Mouse (Mus musculus) embryonic facial prominence, embryonic 14.5 days (tissue): Measurements from ENCODE around the gene Irf8. TPM values are rescaled to one million over a fixed set of nuclear protein-coding genes. Genes with fewer than 3 reads are reported as not detected.
"Not testable (repeated sequence)": the region's sequence is repeated elsewhere in the genome, so short reads cannot be mapped to it uniquely, and the experiment has no call there.

Experiments used
- ATAC-seq: fragments of 200-750 bp; cut with Nextera tagmentation; 2 replicates; pipeline ENCODE4 v1.8.0; 2017; ENCODE audit warnings: low read depth, moderate number of reproducible peaks, moderate TSS enrichment
- DNase-seq: peaks from one replicate; pipeline ENCODE4 v3.0.0-alpha.2; 2015; ENCODE audit warnings: low spot score
- H3K27ac ChIP-seq: fragments of 300-500 bp; sonication (generic); replicated peaks from 2 replicates; pipeline ENCODE4 v1.5.1; 2014; ENCODE audit warnings: low read depth, mild to moderate bottlenecking, low read length, moderate library complexity
- H3K27me3 ChIP-seq: fragments of 300-500 bp; sonication (generic); replicated peaks from 2 replicates; pipeline ENCODE4 v1.6.1; 2014; ENCODE audit warnings: low read length; ENCODE audit not compliant: control insufficient read depth, insufficient read depth
- H3K36me3 ChIP-seq: fragments of 300-500 bp; sonication (generic); 2 replicates; pipeline ENCODE4 v1.6.1; 2014; ENCODE audit warnings: low read length, mixed read lengths; ENCODE audit not compliant: control insufficient read depth, insufficient read depth
- H3K4me1 ChIP-seq: fragments of 300-500 bp; sonication (generic); 2 replicates; pipeline ENCODE4 v1.6.1; 2014; ENCODE audit warnings: antibody characterized with exemption, low read length; ENCODE audit not compliant: control insufficient read depth, insufficient read depth
- H3K4me2 ChIP-seq: fragments of 300-500 bp; sonication (generic); 2 replicates; pipeline ENCODE4 v1.6.1; 2014; ENCODE audit warnings: low read depth, mild to moderate bottlenecking, low read length, moderate library complexity, mixed read lengths
- H3K4me3 ChIP-seq: fragments of 300-500 bp; sonication (generic); 2 replicates; pipeline ENCODE4 v1.5.1; 2014; ENCODE audit warnings: low read depth, mild to moderate bottlenecking, low read length
- H3K9ac ChIP-seq: fragments of 300-500 bp; sonication (generic); 2 replicates; pipeline ENCODE4 v1.6.1; 2014; ENCODE audit warnings: low read depth, mild to moderate bottlenecking, low read length, moderate library complexity, mixed read lengths
- H3K9me3 ChIP-seq: fragments of 300-500 bp; sonication (generic); 2 replicates; pipeline ENCODE4 v1.6.1; 2016; ENCODE audit warnings: low read length; ENCODE audit not compliant: control insufficient read depth
- WGBS: fragments of 180-500 bp; shearing (Covaris S2); extraction: QIAGEN DNeasy Blood & Tissue Kit; methylation state at CpG from one replicate; pipeline ENCODE4 v1.1.7; 2014; 5-methylcytosine and 5-hydroxymethylcytosine counted together
- polyA plus RNA-seq: library from polyadenylated mRNA; unstranded; fragments of >200 nt; fragmentation: Nextera tagmentation; extraction: Ambion mirVana; gene quantifications from 2 replicates; pipeline ENCODE4 v1.2.1, GENCODE M21; 2014

Irf8 gene
- polyA plus RNA-seq, 1 experiment from 2014 or later = 7.4 TPM

- Histone ChIP-seq H3K4me2 (no peak overlapping the region), H3K9ac (no peak overlapping the region), H3K9me3 (no peaks in the 10 kb centered on the region), H3K4me3 (no peak overlapping the region), H3K4me1 (no peaks in the 10 kb centered on the region), H3K36me3 (no peaks in the 10 kb centered on the region), H3K27ac (no peak overlapping the region), H3K27me3 (no peaks in the 10 kb centered on the region)
- WGBS = 77% methylated on average over 10 of the region's 10 CpGs
- DNase-seq = no peak
- ATAC-seq = no peak
Observed at GRCm38 (mm10) chr8:120709176-120709575, 27.0 kb upstream of the Irf8 start.

- Histone ChIP-seq H3K9me3 (no peaks in the 10 kb centered on the region), H3K27me3 (no peaks in the 10 kb centered on the region), H3K4me2 (no peak overlapping the region), H3K9ac (no peak overlapping the region), H3K27ac (no peak overlapping the region), H3K4me3 (no peak overlapping the region), H3K4me1 (no peaks in the 10 kb centered on the region), H3K36me3 (no peaks in the 10 kb centered on the region)
- DNase-seq (no peak), ATAC-seq (no peak)
- WGBS = 74% methylated on average over 6 of the region's 6 CpGs
Observed at GRCm38 (mm10) chr8:120715200-120715599, 21.0 kb upstream of the Irf8 start.

GRCm38 (mm10) chr8:120715996-120716680 is 20.0 kb upstream of the Irf8 start:
- Histone ChIP-seq H3K27me3 (no peaks in the 10 kb centered on the region), H3K4me2 (no peak overlapping the region), H3K27ac (no peak overlapping the region), H3K9ac (no peak overlapping the region), H3K9me3 (no peaks in the 10 kb centered on the region), H3K4me1 (no peaks in the 10 kb centered on the region), H3K4me3 (no peak overlapping the region), H3K36me3 (no peaks in the 10 kb centered on the region)
- ATAC-seq = no peak
- WGBS = 75% methylated on average over 15 of the region's 15 CpGs
- no peak for DNase-seq

DNA sequence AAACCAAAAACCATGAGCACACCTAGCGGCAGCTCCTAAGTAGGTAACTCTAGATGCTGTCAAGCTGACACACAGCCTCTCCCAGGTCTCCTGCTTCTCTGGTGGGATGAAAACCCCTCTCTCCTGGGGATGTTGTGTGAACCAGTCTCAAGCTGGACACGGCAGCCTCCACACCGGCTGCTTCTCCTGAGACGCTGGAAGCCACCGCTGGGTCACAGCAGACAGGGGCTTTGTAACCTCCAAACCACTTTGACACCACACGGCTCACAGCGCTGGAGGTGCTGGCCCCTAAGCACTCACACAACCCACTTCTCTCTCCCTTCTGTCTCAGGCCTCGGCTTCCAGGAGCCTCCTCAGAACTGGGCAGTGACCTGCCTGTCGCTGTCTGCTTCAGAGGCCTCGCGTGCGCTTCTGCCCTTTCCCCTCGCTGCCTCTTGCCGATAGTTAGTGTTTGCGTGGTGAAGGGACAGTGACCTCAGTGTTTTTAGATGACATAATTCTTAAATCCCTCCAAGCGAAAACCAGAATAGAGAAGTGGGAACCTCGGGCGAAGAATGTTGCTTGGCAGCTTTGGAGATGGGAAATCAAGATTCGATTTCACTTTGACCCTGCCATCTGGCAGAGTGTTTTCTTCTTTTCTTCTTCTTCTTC is 16.4 kb upstream of the Irf8 start:
- H3K4me1 ChIP-seq = no peaks in the 10 kb centered on the region
- no peaks in the 10 kb centered on the region for H3K9me3 ChIP-seq
- no peak overlapping the region for H3K27ac ChIP-seq
- no peak overlapping the region for H3K4me3 ChIP-seq
- H3K4me2 ChIP-seq = no peak overlapping the region
- H3K27me3 ChIP-seq = no peaks in the 10 kb centered on the region
- no peak for ATAC-seq
- no peak overlapping the region for H3K9ac ChIP-seq
- 58% methylated on average over 19 of the region's 19 CpGs for WGBS
- no peak for DNase-seq
- H3K36me3 ChIP-seq = no peaks in the 10 kb centered on the region

DNA sequence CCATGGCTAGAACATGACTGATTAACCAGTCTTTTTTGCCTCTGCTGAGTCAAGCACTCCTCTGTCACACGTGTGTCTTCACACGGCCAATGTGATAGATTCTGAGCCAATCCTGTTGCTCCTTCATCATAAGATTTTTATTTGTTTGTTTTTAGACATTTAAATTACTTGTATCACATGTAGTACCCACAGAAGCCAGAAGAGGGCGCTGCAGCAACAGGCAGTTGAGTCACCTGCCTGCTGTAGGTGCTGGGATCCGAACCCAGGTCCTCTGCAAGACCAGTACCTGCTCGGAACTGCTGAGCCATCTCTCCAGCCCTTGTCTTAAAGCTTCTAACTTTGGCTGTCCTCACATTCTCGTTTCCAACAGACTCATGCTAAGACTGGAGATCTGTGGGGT is 13.1 kb upstream of the Irf8 start:
- H3K36me3 ChIP-seq = no peaks in the 10 kb centered on the region
- no peaks in the 10 kb centered on the region for H3K27me3 ChIP-seq
- no peak overlapping the region for H3K9ac ChIP-seq
- H3K27ac ChIP-seq = no peak overlapping the region
- ATAC-seq (no peak), DNase-seq (no peak)
- no peaks in the 10 kb centered on the region for H3K9me3 ChIP-seq
- H3K4me2 ChIP-seq = no peak overlapping the region
- 71% methylated on average over 6 of the region's 6 CpGs for WGBS
- H3K4me1 ChIP-seq = no peaks in the 10 kb centered on the region
- H3K4me3 ChIP-seq = no peak overlapping the region

GRCm38 (mm10) chr8:120724096-120724495 is 12.1 kb upstream of the Irf8 start:
- H3K4me1 ChIP-seq, H3K9me3 ChIP-seq, H3K4me3 ChIP-seq, ATAC-seq, H3K4me2 ChIP-seq, H3K36me3 ChIP-seq, DNase-seq, H3K27ac ChIP-seq, H3K9ac ChIP-seq, H3K27me3 ChIP-seq: not testable (repeated sequence)
- 89% methylated on average over 2 of the region's 4 CpGs for WGBS

- no peak overlapping the region for H3K9ac ChIP-seq
- H3K4me3 ChIP-seq = no peak overlapping the region
- H3K9me3 ChIP-seq = no peaks in the 10 kb centered on the region
- no peak for ATAC-seq
- H3K27ac ChIP-seq = no peak overlapping the region
- WGBS = 53% methylated on average over 17 of the region's 17 CpGs
- DNase-seq = no peak
- H3K36me3 ChIP-seq = no peaks in the 10 kb centered on the region
- H3K4me2 ChIP-seq = no peak overlapping the region
- no peaks in the 10 kb centered on the region for H3K4me1 ChIP-seq
- H3K27me3 ChIP-seq = no peaks in the 10 kb centered on the region
Observed at GRCm38 (mm10) chr8:120724816-120725575, 11.2 kb upstream of the Irf8 start.

DNA sequence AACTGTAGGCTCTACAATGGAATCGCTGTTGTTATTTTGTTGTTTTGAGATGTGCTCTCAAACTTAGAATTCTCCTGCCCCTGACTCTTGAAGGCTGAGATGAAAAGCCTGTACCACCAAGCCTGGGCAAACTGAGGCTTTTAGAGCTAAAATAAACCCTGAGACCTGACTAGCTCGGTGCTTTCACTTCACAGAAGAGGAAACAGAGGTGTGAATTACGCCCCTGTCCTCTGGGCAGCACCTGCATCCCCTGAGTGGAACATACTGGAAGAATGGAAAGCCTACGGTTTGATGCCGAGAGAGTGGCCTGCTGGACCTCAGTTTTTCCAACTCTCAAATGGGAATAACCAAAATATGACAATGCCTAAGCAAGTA is 10.6 kb upstream of the Irf8 start:
- no peaks in the 10 kb centered on the region for H3K4me1 ChIP-seq
- no peak overlapping the region for H3K9ac ChIP-seq
- WGBS = 78% methylated on average over 5 of the region's 5 CpGs
- H3K36me3 ChIP-seq = no peaks in the 10 kb centered on the region
- no peak overlapping the region for H3K4me3 ChIP-seq
- ATAC-seq (no peak), DNase-seq (no peak)
- no peaks in the 10 kb centered on the region for H3K27me3 ChIP-seq
- no peak overlapping the region for H3K4me2 ChIP-seq
- H3K27ac ChIP-seq = no peak overlapping the region
- no peaks in the 10 kb centered on the region for H3K9me3 ChIP-seq
